In genomic region chr10:61714771-61715461, GRCm38 (mm10) we compare ENCODE assay signal across 8 mouse cellular contexts. TPM values are rescaled to one million over a fixed set of nuclear protein-coding genes. Genes with fewer than 3 reads are reported as not detected.
DNase-seq lines count a peak whose midpoint lies in the region; ATAC-seq lines count a peak whose summit lies in the region.

Aifm2 (plus strand) TSS chr10:61715263.

- peak; percentile 83 for DNase-seq in 3T3-L1 (ENCODE audit: low read depth, low spot score)
- peak; percentile 81 for DNase-seq in embryo, embryonic 9.5 days (ENCODE audit: extremely low spot score)
- DNase-seq in heart, adult 8-10 months (ENCODE audit: low spot score) = peak; percentile 54
- peak; percentile 77 for DNase-seq in kidney, adult 9 months
- DNase-seq in lung, postnatal 14 days = peak; percentile 68
- DNase-seq in retina, adult 2 months (ENCODE audit: low read depth, low spot score) = peak; percentile 53
- no peak for DNase-seq in left cerebral cortex, postnatal 36 days (ENCODE audit: low spot score in 2 of 2)

- ATAC-seq in activated CD4-positive, CD25-positive, alpha-beta regulatory T cell, adult 4 months = peak; percentile 63

- intact Hi-C loops in left cerebral cortex, postnatal 36 days (cut with DNase I) = no loop called here

RNA-seq across cellular contexts. Expression of gene Aifm2, which starts in this region (rescaled TPM):
- 1 to 10 TPM; 1.9 to 3.1 TPM for polyA plus RNA-seq in activated CD4-positive, CD25-positive, alpha-beta regulatory T cell, adult 4 months (2017; shearing (Covaris generic))
- 10 to 100 TPM; 21.1 to 29.9 (median 25.6) TPM for total RNA-seq in heart, adult 8-10 months (2022)
- 1 to 10 TPM; 7.3 to 9.9 TPM for total RNA-seq in left cerebral cortex, postnatal 36 days (2021)

Comparison
In these comparisons a context has a peak if more than half of its experiments do, and no peak if none do; other contexts are left out.
1. DNase-seq: peak in 3T3-L1 (single experiment), embryo, embryonic 9.5 days (single experiment), heart, adult 8-10 months (single experiment), kidney, adult 9 months (single experiment), lung, postnatal 14 days (single experiment) and retina, adult 2 months (single experiment); none in left cerebral cortex, postnatal 36 days (0 of 2).